Mouse (Mus musculus): Measurements from ENCODE around the gene B4gat1. TPM values are rescaled to one million over a fixed set of nuclear protein-coding genes. Genes with fewer than 3 reads are reported as not detected.
A peak's percentile ranks its signal among the peaks of the same experiment; 100 is the strongest.

The B4gat1 gene
- total and polyA plus RNA-seq, 2 experiments from 2014 or later: 136 to 172 TPM

GRCm38 (mm10) chr19:5071077-5071476, 32.5 kb downstream of the B4gat1 start:
- H3K36me3 ChIP-seq (ENCODE audit: insufficient read depth, low read length): no peaks in the 10 kb centered on the region
- DNase-seq (ENCODE audit: low spot score): no peak
- ATAC-seq (ENCODE audit: low FRiP score): no peak
- H3K27me3 ChIP-seq (ENCODE audit: insufficient read depth, low read length): peaks cover 29% of the 10 kb centered on the region
- H3K4me3 ChIP-seq (ENCODE audit: low read depth, low read length): peak overlapping the region; percentile 45
- WGBS: 10% methylated on average over 11 of the region's 11 CpGs
- peak overlapping the region; percentile 66 for H3K9ac ChIP-seq (replicated peaks; ENCODE audit: low read length, poor library complexity, severe bottlenecking)
- no peak for TF ChIP-seq CTCF (IDR thresholded peaks at IDR 0.05)
- H3K27ac ChIP-seq (ENCODE audit: low read depth, low read length): no peak overlapping the region; the same call in 1 of the 2 replicates
- H3K4me1 ChIP-seq (ENCODE audit: insufficient read depth, low read length): peaks cover 11% of the 10 kb centered on the region
- H3K9me3 ChIP-seq (ENCODE audit: low read length): no peaks in the 10 kb centered on the region
- H3K4me2 ChIP-seq (ENCODE audit: low read depth, low read length, poor library complexity, severe bottlenecking): peak overlapping the region; percentile 91

- peak; percentile 64 for ATAC-seq (ENCODE audit: low FRiP score)
- under 1% methylated on average over 39 of the region's 40 CpGs for WGBS
Measured at GRCm38 (mm10) chr19:5071545-5072369, 33.1 kb downstream of the B4gat1 start.

GRCm38 (mm10) chr19:5072389-5073019, 33.9 kb downstream of the B4gat1 start:
- 3% methylated on average over 20 of the region's 20 CpGs for WGBS
- no peak overlapping the region for H3K27ac ChIP-seq (ENCODE audit: low read depth, low read length)
- peaks cover 25% of the 10 kb centered on the region for H3K27me3 ChIP-seq (ENCODE audit: insufficient read depth, low read length)
- H3K9me3 ChIP-seq (ENCODE audit: low read length): no peaks in the 10 kb centered on the region
- no peaks in the 10 kb centered on the region for H3K36me3 ChIP-seq (ENCODE audit: insufficient read depth, low read length)
- ATAC-seq (ENCODE audit: low FRiP score) (no peak), DNase-seq (ENCODE audit: low spot score) (no peak)
- peaks cover 11% of the 10 kb centered on the region for H3K4me1 ChIP-seq (ENCODE audit: insufficient read depth, low read length)
- H3K9ac ChIP-seq (replicated peaks; ENCODE audit: low read length, poor library complexity, severe bottlenecking): 0 out of 2 replicates have a peak overlapping the region, but pooled peaks have one; percentile 66
- TF ChIP-seq CTCF (IDR thresholded peaks at IDR 0.05): no peak
- peak overlapping the region; percentile 45 for H3K4me3 ChIP-seq (ENCODE audit: low read depth, low read length)
- peak overlapping the region; percentile 91 for H3K4me2 ChIP-seq (ENCODE audit: low read depth, low read length, poor library complexity, severe bottlenecking)

More at GRCm38 (mm10) chr19:5071545-5072369, 33.1 kb downstream of the B4gat1 start:
- peaks cover 11% of the 10 kb centered on the region for H3K4me1 ChIP-seq (ENCODE audit: insufficient read depth, low read length)
- H3K9ac ChIP-seq (replicated peaks; ENCODE audit: low read length, poor library complexity, severe bottlenecking): peak overlapping the region; percentile 66
- no peaks in the 10 kb centered on the region for H3K9me3 ChIP-seq (ENCODE audit: low read length)
- TF ChIP-seq CTCF (IDR thresholded peaks at IDR 0.05): no peak
- peak overlapping the region; percentile 45 for H3K4me3 ChIP-seq (ENCODE audit: low read depth, low read length)
- peak overlapping the region; percentile 91 for H3K4me2 ChIP-seq (ENCODE audit: low read depth, low read length, poor library complexity, severe bottlenecking)
- peaks cover 29% of the 10 kb centered on the region for H3K27me3 ChIP-seq (ENCODE audit: insufficient read depth, low read length)
- peak; percentile 78 for DNase-seq (ENCODE audit: low spot score)
- H3K27ac ChIP-seq (ENCODE audit: low read depth, low read length): no peak overlapping the region; the same call in 1 of the 2 replicates
- H3K36me3 ChIP-seq (ENCODE audit: insufficient read depth, low read length): no peaks in the 10 kb centered on the region

DNA sequence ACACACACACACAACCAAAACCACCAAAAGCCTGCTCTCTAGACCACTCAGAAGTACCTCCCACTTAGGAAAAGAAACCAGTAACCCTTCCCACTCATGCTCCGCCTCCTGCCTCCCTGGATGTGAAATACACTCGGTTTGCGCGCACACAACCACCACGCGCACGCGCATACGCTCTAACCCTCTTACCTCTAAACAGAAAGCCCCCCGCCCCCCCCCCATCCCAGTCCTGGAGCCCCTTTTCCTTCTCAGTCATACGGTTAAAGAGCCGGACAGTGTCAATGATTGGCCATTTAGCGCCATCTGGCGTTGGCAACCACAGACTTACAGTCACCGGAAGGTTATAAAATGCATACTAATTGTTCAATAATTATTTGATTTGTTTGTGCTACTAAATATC, 34.4 kb downstream of the B4gat1 start:
- no peak for ATAC-seq (ENCODE audit: low FRiP score)
- H3K27me3 ChIP-seq (ENCODE audit: insufficient read depth, low read length): peaks cover 23% of the 10 kb centered on the region
- 2% methylated on average over 15 of the region's 15 CpGs for WGBS
- TF ChIP-seq CTCF (IDR thresholded peaks at IDR 0.05): peak; percentile 72
- H3K4me2 ChIP-seq (ENCODE audit: low read depth, low read length, poor library complexity, severe bottlenecking): peak overlapping the region; percentile 91
- H3K4me1 ChIP-seq (ENCODE audit: insufficient read depth, low read length): peaks cover 8% of the 10 kb centered on the region
- peak; percentile 78 for DNase-seq (ENCODE audit: low spot score)
- peak overlapping the region; percentile 45; the same call in 1 of the 2 replicates for H3K4me3 ChIP-seq (ENCODE audit: low read depth, low read length)
- H3K9me3 ChIP-seq (ENCODE audit: low read length): no peaks in the 10 kb centered on the region
- H3K27ac ChIP-seq (ENCODE audit: low read depth, low read length): no peak overlapping the region
- H3K9ac ChIP-seq (replicated peaks; ENCODE audit: low read length, poor library complexity, severe bottlenecking): no peak overlapping the region
- H3K36me3 ChIP-seq (ENCODE audit: insufficient read depth, low read length): no peaks in the 10 kb centered on the region

GRCm38 (mm10) chr19:5073518-5073917, 34.9 kb downstream of the B4gat1 start:
- no peak overlapping the region for H3K4me3 ChIP-seq (ENCODE audit: low read depth, low read length)
- 47% methylated on average over 5 of the region's 5 CpGs for WGBS
- TF ChIP-seq CTCF (IDR thresholded peaks at IDR 0.05): no peak
- ATAC-seq (ENCODE audit: low FRiP score): no peak
- H3K9ac ChIP-seq (replicated peaks; ENCODE audit: low read length, poor library complexity, severe bottlenecking): no peak overlapping the region
- H3K4me2 ChIP-seq (ENCODE audit: low read depth, low read length, poor library complexity, severe bottlenecking): no peak overlapping the region
- no peaks in the 10 kb centered on the region for H3K9me3 ChIP-seq (ENCODE audit: low read length)
- H3K4me1 ChIP-seq (ENCODE audit: insufficient read depth, low read length): peaks cover 8% of the 10 kb centered on the region
- no peak overlapping the region for H3K27ac ChIP-seq (ENCODE audit: low read depth, low read length)
- peaks cover 18% of the 10 kb centered on the region for H3K27me3 ChIP-seq (ENCODE audit: insufficient read depth, low read length)
- no peaks in the 10 kb centered on the region for H3K36me3 ChIP-seq (ENCODE audit: insufficient read depth, low read length)
- DNase-seq (ENCODE audit: low spot score): no peak

- Histone ChIP-seq H3K9me3 (ENCODE audit: low read length) (no peaks in the 10 kb centered on the region), H3K27me3 (ENCODE audit: insufficient read depth, low read length) (peaks cover 26% of the 10 kb centered on the region)
Measured at GRCm38 (mm10) chr19:5079279-5079678, 40.7 kb downstream of the B4gat1 start.

More at GRCm38 (mm10) chr19:5079279-5079678, 40.7 kb downstream of the B4gat1 start:
- Histone ChIP-seq H3K36me3 (ENCODE audit: insufficient read depth, low read length) (peaks cover 25% of the 10 kb centered on the region), H3K9ac (replicated peaks; ENCODE audit: low read length, poor library complexity, severe bottlenecking) (no peak overlapping the region), H3K4me3 (ENCODE audit: low read depth, low read length) (no peak overlapping the region), H3K27ac (ENCODE audit: low read depth, low read length) (no peak overlapping the region), H3K4me2 (ENCODE audit: low read depth, low read length, poor library complexity, severe bottlenecking) (no peak overlapping the region), H3K4me1 (ENCODE audit: insufficient read depth, low read length) (no peaks in the 10 kb centered on the region)
- TF ChIP-seq CTCF (IDR thresholded peaks at IDR 0.05): peak; percentile 21; the same call in 1 of the 2 replicates
- ATAC-seq (ENCODE audit: low FRiP score): no peak
- DNase-seq (ENCODE audit: low spot score): no peak
- WGBS: 94% methylated on average over 1 of the region's 1 CpGs

Data from midbrain, postnatal 0 days (tissue).